Mouse (Mus musculus) thymus, adult 2 months (tissue): ENCODE data around the gene Asns. TPM values are rescaled to one million over a fixed set of nuclear protein-coding genes. Genes with fewer than 3 reads are reported as not detected.

ENCODE experiments used
- DNase-seq: peaks from one replicate; pipeline ENCODE4 v3.0.0; 2021
- H3K27ac ChIP-seq: fragments of 200-500 bp; 2 replicates; pipeline ENCODE4 v1.5.1; 2012; ENCODE audit warnings: low read length, control low read depth; ENCODE audit not compliant: control insufficient read depth, insufficient read depth
- H3K27me3 ChIP-seq: fragments of 200-500 bp; 2 replicates; pipeline ENCODE4 v1.6.1; 2012; ENCODE audit warnings: mild to moderate bottlenecking, low read length, moderate library complexity, mixed read lengths; ENCODE audit not compliant: control insufficient read depth, insufficient read depth
- H3K36me3 ChIP-seq: fragments of 200-500 bp; 2 replicates; pipeline ENCODE4 v1.6.1; 2012; ENCODE audit warnings: mild to moderate bottlenecking, low read length, moderate library complexity; ENCODE audit not compliant: control insufficient read depth, insufficient read depth
- H3K4me1 ChIP-seq: fragments of 200-500 bp; replicated peaks from 2 replicates; pipeline ENCODE4 v1.6.1; 2012; ENCODE audit warnings: low read length; ENCODE audit not compliant: control insufficient read depth, insufficient read depth
- H3K4me3 ChIP-seq: fragments of 200-500 bp; 2 replicates; pipeline ENCODE4 v1.5.1; 2012; ENCODE audit warnings: mild to moderate bottlenecking, low read length, control low read depth, moderate library complexity; ENCODE audit not compliant: control insufficient read depth, insufficient read depth
- CTCF ChIP-seq: fragments of 200-500 bp; IDR thresholded peaks from 2 replicates; pipeline ENCODE4 v1.5.1; 2012; ENCODE audit warnings: mild to moderate bottlenecking, control low read depth, low read length, moderate library complexity, borderline replicate concordance; ENCODE audit not compliant: control insufficient read depth, poor library complexity, insufficient read depth; ENCODE audit errors: extremely low read depth
- POLR2A ChIP-seq: fragments of 200-500 bp; IDR thresholded peaks from 2 replicates; pipeline ENCODE4 v1.6.1; 2012; ENCODE audit warnings: mild to moderate bottlenecking, low read length, control low read depth, moderate library complexity; ENCODE audit not compliant: control insufficient read depth, poor library complexity, insufficient read depth; ENCODE audit errors: extremely low read depth
- WGBS: fragments of 180-500 bp; shearing (Covaris S2); methylation state at CpG from one replicate; pipeline ENCODE4 v1.1.7; 2018; 5-methylcytosine and 5-hydroxymethylcytosine counted together
- polyA plus RNA-seq: library from polyadenylated mRNA; depleted of rRNA; stranded (reverse); fragments of >200 nt; gene quantifications from 2 replicates; pipeline ENCODE4 v1.2.3, GENCODE M21; 2012

Gene Asns
- polyA plus RNA-seq, 1 experiment = 6.5 TPM

- TF ChIP-seq CTCF = no peak
- TF ChIP-seq POLR2A = no peak
- no peak overlapping the region for H3K27ac ChIP-seq
- H3K27me3 ChIP-seq = no peaks in the 10 kb centered on the region
- no peak overlapping the region for H3K4me3 ChIP-seq
- no peaks in the 10 kb centered on the region for H3K36me3 ChIP-seq
- no peaks in the 10 kb centered on the region for H3K4me1 ChIP-seq
- DNase-seq = no peak
- WGBS = 89% methylated on average over 4 of the region's 4 CpGs
Observed at GRCm38 (mm10) chr6:7716236-7716635, 23.2 kb upstream of the Asns start.

GRCm38 (mm10) chr6:7714230-7714629 lies 21.2 kb upstream of the Asns start:
- DNase-seq = no peak
- H3K4me3 ChIP-seq = no peak overlapping the region

GRCm38 (mm10) chr6:7711837-7712330 lies 18.8 kb upstream of the Asns start:
- H3K4me3 ChIP-seq = no peak overlapping the region
- no peak for DNase-seq
- WGBS = 85% methylated on average over 3 of the region's 3 CpGs
- no peaks in the 10 kb centered on the region for H3K27me3 ChIP-seq
- no peaks in the 10 kb centered on the region for H3K4me1 ChIP-seq
- H3K36me3 ChIP-seq = no peaks in the 10 kb centered on the region
- TF ChIP-seq POLR2A = no peak
- H3K27ac ChIP-seq = no peak overlapping the region

More at GRCm38 (mm10) chr6:7714230-7714629, 21.2 kb upstream of the Asns start:
- no peaks in the 10 kb centered on the region for H3K36me3 ChIP-seq
- TF ChIP-seq CTCF (no peak), POLR2A (no peak)
- no peaks in the 10 kb centered on the region for H3K27me3 ChIP-seq
- no peaks in the 10 kb centered on the region for H3K4me1 ChIP-seq
- no peak overlapping the region for H3K27ac ChIP-seq
- 88% methylated on average over 2 of the region's 2 CpGs for WGBS

GRCm38 (mm10) chr6:7708246-7708645 lies 15.2 kb upstream of the Asns start:
- 51% methylated on average over 3 of the region's 3 CpGs for WGBS
- Histone ChIP-seq H3K4me3 (no peak overlapping the region), H3K27ac (no peak overlapping the region), H3K27me3 (no peaks in the 10 kb centered on the region), H3K4me1 (no peaks in the 10 kb centered on the region), H3K36me3 (no peaks in the 10 kb centered on the region)
- TF ChIP-seq POLR2A (no peak), CTCF (no peak)
- no peak for DNase-seq

GRCm38 (mm10) chr6:7706796-7707195 lies 13.7 kb upstream of the Asns start:
- no peaks in the 10 kb centered on the region for H3K27me3 ChIP-seq
- 88% methylated on average over 1 of the region's 1 CpGs for WGBS
- DNase-seq = no peak
- TF ChIP-seq CTCF (no peak), POLR2A (no peak)
- no peak overlapping the region for H3K4me3 ChIP-seq
- H3K27ac ChIP-seq = no peak overlapping the region
- no peaks in the 10 kb centered on the region for H3K4me1 ChIP-seq
- no peaks in the 10 kb centered on the region for H3K36me3 ChIP-seq

- H3K27ac ChIP-seq = no peak overlapping the region
- WGBS = 94% methylated on average over 6 of the region's 6 CpGs
- no peaks in the 10 kb centered on the region for H3K27me3 ChIP-seq
- no peaks in the 10 kb centered on the region for H3K36me3 ChIP-seq
- H3K4me1 ChIP-seq = no peaks in the 10 kb centered on the region
- no peak overlapping the region for H3K4me3 ChIP-seq
- TF ChIP-seq POLR2A (no peak), CTCF (no peak)
- DNase-seq = no peak
Observed at GRCm38 (mm10) chr6:7697999-7698699, 5.1 kb upstream of the Asns start.
